Mouse (Mus musculus) embryonic fibroblast, embryonic 13.5 days (primary cell): Measurements from ENCODE around the gene Crk.

ENCODE experiments used
- CTCF ChIP-seq: IDR thresholded peaks from 2 replicates; pipeline ENCODE4 v1.5.1; 2011; ENCODE audit warnings: mild to moderate bottlenecking, control low read depth, low read length, moderate library complexity, borderline replicate concordance; ENCODE audit not compliant: insufficient read depth
- POLR2A ChIP-seq: IDR thresholded peaks from 2 replicates; pipeline ENCODE4 v1.6.1; 2011; ENCODE audit warnings: low read depth, mild to moderate bottlenecking, control low read depth, low read length, moderate library complexity

DNA sequence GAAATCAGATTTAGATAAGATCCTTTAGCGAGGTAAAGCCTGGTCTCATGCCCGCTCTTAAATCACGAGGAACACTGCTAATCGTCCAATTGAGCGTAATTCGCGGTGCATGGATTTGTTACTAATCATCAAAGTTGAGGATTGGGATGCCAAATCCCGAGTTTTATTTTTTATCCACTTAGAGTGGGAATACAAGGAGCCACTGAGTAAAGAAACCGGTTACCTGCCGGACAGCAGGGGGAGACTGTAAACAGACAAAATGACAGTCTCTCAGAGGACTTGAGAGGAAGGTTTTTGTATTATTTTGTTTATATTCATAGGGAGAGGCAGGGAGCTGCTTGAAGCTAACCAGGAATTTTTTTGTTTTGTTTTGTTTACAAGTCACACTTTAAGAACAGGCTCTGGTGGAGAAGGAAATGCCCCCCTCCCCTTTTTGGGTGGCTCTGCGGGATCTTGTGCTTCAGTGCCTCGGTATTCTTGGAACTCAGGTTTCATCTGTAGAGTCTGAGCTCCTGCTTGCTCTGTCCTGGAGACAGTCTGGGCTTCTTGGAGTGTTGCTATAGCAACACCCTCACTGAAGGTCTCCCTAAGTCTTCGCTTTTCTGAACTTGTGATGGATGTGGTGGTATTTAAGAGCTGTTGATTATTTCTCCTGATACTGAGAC is 47.4 kb upstream of the Crk start:
- TF ChIP-seq CTCF, result no peak
- TF ChIP-seq POLR2A, result no peak
